Mouse (Mus musculus): ENCODE data around the gene Cnih3.

Gene Cnih3

GRCm38 (mm10) chr1:181459431-181460105 is 107.1 kb downstream of the Cnih3 start:
- DNase-seq = no peak

- DNase-seq = no peak
These were observed 107.9 kb downstream of the Cnih3 start for GRCm38 (mm10) chr1:181460283-181460682.

GRCm38 (mm10) chr1:181461484-181461883 is 109.1 kb downstream of the Cnih3 start:
- DNase-seq = no peak

GRCm38 (mm10) chr1:181462051-181462905 is 109.8 kb downstream of the Cnih3 start:
- no peak for DNase-seq

GRCm38 (mm10) chr1:181462906-181463179 is 110.4 kb downstream of the Cnih3 start:
- DNase-seq = no peak

GRCm38 (mm10) chr1:181465027-181465426 is 112.6 kb downstream of the Cnih3 start:
- peak; percentile 55 for DNase-seq

- DNase-seq = no peak
These were observed 113.6 kb downstream of the Cnih3 start for GRCm38 (mm10) chr1:181466040-181466439.

GRCm38 (mm10) chr1:181466601-181467320 is 114.3 kb downstream of the Cnih3 start:
- no peak for DNase-seq

GRCm38 (mm10) chr1:181467321-181467670 is 114.9 kb downstream of the Cnih3 start:
- no peak for DNase-seq

- no peak for DNase-seq
These were observed 117.0 kb downstream of the Cnih3 start for GRCm38 (mm10) chr1:181469415-181469814.

- no peak for DNase-seq
These were observed 123.7 kb downstream of the Cnih3 start for GRCm38 (mm10) chr1:181476141-181476540.

GRCm38 (mm10) chr1:181476557-181476956 is 124.1 kb downstream of the Cnih3 start:
- DNase-seq = no peak

- no peak for DNase-seq
These were observed 132.3 kb downstream of the Cnih3 start for GRCm38 (mm10) chr1:181484696-181485095.

- DNase-seq = no peak
These were observed 151.0 kb downstream of the Cnih3 start for GRCm38 (mm10) chr1:181503471-181503870.

GRCm38 (mm10) chr1:181505367-181505766 is 152.9 kb downstream of the Cnih3 start:
- DNase-seq = no peak
